Mouse (Mus musculus) liver, embryonic 14.5 days (tissue): ENCODE measurements around the gene Scaf8.
"Not testable (repeated sequence)": the region's sequence is repeated elsewhere in the genome, so short reads cannot be mapped to it uniquely, and the experiment has no call there.

Source experiments
- CTCF ChIP-seq: IDR thresholded peaks from 2 replicates; pipeline ENCODE4 v1.5.1; 2016; ENCODE audit warnings: antibody characterized with exemption, low read depth, control low read depth
- EP300 ChIP-seq: IDR thresholded peaks from 2 replicates; pipeline ENCODE4 v1.6.1; 2016; ENCODE audit warnings: antibody characterized with exemption, low read depth

DNA sequence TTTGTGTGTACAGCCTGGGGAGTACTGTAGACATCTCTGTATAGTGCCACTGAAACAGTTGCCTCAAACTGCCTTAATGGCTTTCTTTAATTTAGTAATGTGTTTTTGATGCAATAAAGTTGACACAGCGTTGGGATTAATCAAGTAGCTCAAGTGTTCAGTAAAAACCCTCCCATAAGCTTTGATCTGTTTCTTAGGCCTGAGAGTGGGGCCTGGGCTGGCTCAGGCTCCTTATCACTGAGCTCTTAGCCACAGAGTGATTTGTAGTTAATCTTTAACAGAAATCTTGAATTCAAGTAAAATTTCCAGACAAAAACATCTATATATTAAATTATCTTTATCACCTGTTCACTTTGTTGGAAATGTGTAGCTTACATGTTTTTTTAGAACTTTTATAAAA is 8.8 kb downstream of the Scaf8 start:
- TF ChIP-seq CTCF, EP300: not testable (repeated sequence)
